Mouse (Mus musculus): ENCODE measurements around the gene Tmub2. TPM values are rescaled to one million over a fixed set of nuclear protein-coding genes. Genes with fewer than 3 reads are reported as not detected.

Tmub2 gene
- polyA plus RNA-seq, 1 experiment from 2014 or later = 83.7 TPM

- Histone ChIP-seq H3K4me2 (peak overlapping the region; percentile 71), H3K9ac (replicated peaks) (peak overlapping the region; percentile 85), H3K27me3 (replicated peaks) (no peaks in the 10 kb centered on the region), H3K27ac (replicated peaks) (peak overlapping the region; percentile 99), H3K4me3 (replicated peaks) (peak overlapping the region; percentile 85), H3K36me3 (peaks cover 38% of the 10 kb centered on the region), H3K9me3 (replicated peaks) (no peaks in the 10 kb centered on the region), H3K4me1 (peaks cover 30% of the 10 kb centered on the region)
- 64% methylated on average over 12 of the region's 12 CpGs for WGBS
- ATAC-seq (ENCODE audit: low FRiP score) = no peak
These were observed 10.3 kb downstream of the Tmub2 start for GRCm38 (mm10) chr11:102294887-102295597.

- Histone ChIP-seq H3K9ac (replicated peaks) (peak overlapping the region; percentile 85), H3K4me1 (peaks cover 30% of the 10 kb centered on the region), H3K27me3 (replicated peaks) (no peaks in the 10 kb centered on the region), H3K4me2 (peak overlapping the region; percentile 71), H3K27ac (replicated peaks) (peak overlapping the region; percentile 99), H3K36me3 (peaks cover 30% of the 10 kb centered on the region), H3K4me3 (replicated peaks) (peak overlapping the region; percentile 85), H3K9me3 (replicated peaks) (no peaks in the 10 kb centered on the region)
- 1% methylated on average over 58 of the region's 73 CpGs for WGBS
- peak; percentile 19 for ATAC-seq (ENCODE audit: low FRiP score)
These were observed 11.1 kb downstream of the Tmub2 start for GRCm38 (mm10) chr11:102295598-102296471.

GRCm38 (mm10) chr11:102296491-102297472, 12.1 kb downstream of the Tmub2 start, which contains the start of gene Atxn7l3:
TSS of gene Atxn7l3 (minus strand) at chr11:102296631.
- H3K9ac ChIP-seq (replicated peaks) = peak within 1 kb of the TSS; percentile 85
- WGBS = under 1% methylated on average over 65 of the region's 125 CpGs
- peaks cover 20% of the 10 kb centered on the region for H3K36me3 ChIP-seq
- no peaks in the 10 kb centered on the region for H3K27me3 ChIP-seq (replicated peaks)
- peak; percentile 96 for ATAC-seq (ENCODE audit: low FRiP score)
- H3K4me2 ChIP-seq = peak within 1 kb of the TSS; percentile 71
- H3K4me1 ChIP-seq = peaks cover 30% of the 10 kb centered on the region
- peak within 1 kb of the TSS; percentile 85 for H3K4me3 ChIP-seq (replicated peaks)
- H3K9me3 ChIP-seq (replicated peaks) = no peaks in the 10 kb centered on the region
- H3K27ac ChIP-seq (replicated peaks) = peak within 1 kb of the TSS; percentile 99

GRCm38 (mm10) chr11:102297577-102298556, 13.1 kb downstream of the Tmub2 start:
- Histone ChIP-seq H3K4me1 (peaks cover 30% of the 10 kb centered on the region), H3K4me3 (replicated peaks) (peak overlapping the region; percentile 85), H3K27ac (replicated peaks) (peak overlapping the region; percentile 99), H3K36me3 (peaks cover 10% of the 10 kb centered on the region), H3K27me3 (replicated peaks) (no peaks in the 10 kb centered on the region), H3K4me2 (peak overlapping the region; percentile 71), H3K9ac (replicated peaks) (peak overlapping the region; percentile 51), H3K9me3 (replicated peaks) (no peaks in the 10 kb centered on the region)
- ATAC-seq (ENCODE audit: low FRiP score) = peak; percentile 23
- WGBS = 27% methylated on average over 27 of the region's 27 CpGs

- Histone ChIP-seq H3K9ac (replicated peaks) (no peak overlapping the region), H3K4me1 (peaks cover 18% of the 10 kb centered on the region), H3K4me2 (no peak overlapping the region), H3K4me3 (replicated peaks) (no peak overlapping the region), H3K27me3 (replicated peaks) (no peaks in the 10 kb centered on the region), H3K9me3 (replicated peaks) (no peaks in the 10 kb centered on the region), H3K27ac (replicated peaks) (no peak overlapping the region), H3K36me3 (no peaks in the 10 kb centered on the region)
- 5% methylated on average over 1 of the region's 1 CpGs for WGBS
- no peak for ATAC-seq (ENCODE audit: low FRiP score)
These were observed 15.1 kb downstream of the Tmub2 start for GRCm38 (mm10) chr11:102299839-102300238.

GRCm38 (mm10) chr11:102304141-102304540, 19.4 kb downstream of the Tmub2 start:
- ATAC-seq (ENCODE audit: low FRiP score) = no peak
- peaks cover 6% of the 10 kb centered on the region for H3K4me1 ChIP-seq
- 45% methylated on average over 2 of the region's 2 CpGs for WGBS

DNA sequence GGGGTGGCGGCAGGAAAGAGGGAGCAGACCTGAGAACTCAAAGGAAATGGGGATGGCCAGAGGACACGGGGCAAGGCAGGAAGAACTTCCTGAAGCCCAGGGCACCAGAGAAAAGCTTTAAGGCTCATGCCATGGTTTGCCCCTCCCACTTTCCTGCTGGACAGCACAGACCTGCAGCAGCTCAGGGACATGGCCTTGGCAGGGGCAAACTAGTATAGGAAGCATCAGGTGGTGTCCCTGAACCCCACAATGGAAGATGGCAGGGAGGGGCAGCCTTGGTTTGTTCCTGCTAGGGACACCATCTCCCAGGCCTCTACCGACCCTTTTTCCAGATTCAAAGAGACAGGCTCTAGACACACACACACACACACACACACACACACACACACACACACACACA, 20.6 kb downstream of the Tmub2 start:
- no peak for ATAC-seq (ENCODE audit: low FRiP score)
- no peaks in the 10 kb centered on the region for H3K27me3 ChIP-seq (replicated peaks)
- H3K4me3 ChIP-seq (replicated peaks) = no peak overlapping the region
- no peak overlapping the region for H3K4me2 ChIP-seq
- whole genome bisulfite sequencing = 65% methylated on average over 3 of the region's 3 CpGs
- peaks cover 16% of the 10 kb centered on the region for H3K4me1 ChIP-seq
- H3K36me3 ChIP-seq = peaks cover 34% of the 10 kb centered on the region
- H3K27ac ChIP-seq (replicated peaks) = no peak overlapping the region
- no peak overlapping the region for H3K9ac ChIP-seq (replicated peaks)
- H3K9me3 ChIP-seq (replicated peaks) = no peaks in the 10 kb centered on the region

More at GRCm38 (mm10) chr11:102304141-102304540, 19.4 kb downstream of the Tmub2 start:
- H3K4me2 ChIP-seq = no peak overlapping the region
- no peaks in the 10 kb centered on the region for H3K27me3 ChIP-seq (replicated peaks)
- no peaks in the 10 kb centered on the region for H3K9me3 ChIP-seq (replicated peaks)
- H3K9ac ChIP-seq (replicated peaks) = no peak overlapping the region
- no peak overlapping the region for H3K4me3 ChIP-seq (replicated peaks)
- H3K36me3 ChIP-seq = peaks cover 24% of the 10 kb centered on the region
- no peak overlapping the region for H3K27ac ChIP-seq (replicated peaks)

- Histone ChIP-seq H3K36me3 (peaks cover 52% of the 10 kb centered on the region), H3K27ac (replicated peaks) (no peak overlapping the region), H3K9me3 (replicated peaks) (no peaks in the 10 kb centered on the region), H3K9ac (replicated peaks) (no peak overlapping the region), H3K4me3 (replicated peaks) (no peak overlapping the region), H3K4me1 (peaks cover 16% of the 10 kb centered on the region), H3K27me3 (replicated peaks) (no peaks in the 10 kb centered on the region), H3K4me2 (no peak overlapping the region)
- WGBS = 87% methylated on average over 9 of the region's 9 CpGs
- no peak for ATAC-seq (ENCODE audit: low FRiP score)
These were observed 23.4 kb downstream of the Tmub2 start for GRCm38 (mm10) chr11:102308104-102308503.

DNA sequence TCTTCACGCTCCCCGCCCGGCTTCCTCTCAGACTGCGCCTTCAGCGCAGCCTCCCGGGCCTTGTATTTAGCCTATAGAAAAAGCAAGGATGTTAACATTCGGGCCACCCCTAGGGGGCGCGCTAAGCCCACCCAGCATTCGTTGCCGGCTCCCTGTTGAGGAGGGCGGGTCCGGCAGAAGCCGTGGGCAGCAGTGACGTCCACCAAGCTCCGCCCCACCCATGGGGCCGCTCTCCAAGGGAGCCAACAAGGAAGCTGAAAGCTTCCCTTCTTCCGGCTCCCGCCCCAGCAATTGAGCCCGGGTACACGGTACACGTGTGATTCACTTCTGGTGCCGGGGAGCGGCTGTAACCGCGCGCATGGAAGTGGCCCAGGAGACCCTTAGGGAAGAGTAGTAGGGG, 24.2 kb downstream of the Tmub2 start:
- Histone ChIP-seq H3K4me1 (peaks cover 16% of the 10 kb centered on the region), H3K9ac (replicated peaks) (peak overlapping the region; percentile 43; the same call in 1 of the 2 replicates), H3K27me3 (replicated peaks) (no peaks in the 10 kb centered on the region), H3K36me3 (peaks cover 60% of the 10 kb centered on the region), H3K27ac (replicated peaks) (peak overlapping the region; percentile 77), H3K9me3 (replicated peaks) (no peaks in the 10 kb centered on the region), H3K4me2 (peak overlapping the region; percentile 56), H3K4me3 (replicated peaks) (peak overlapping the region; percentile 27)
- ATAC-seq (ENCODE audit: low FRiP score) = peak; percentile 91
- WGBS = under 1% methylated on average over 27 of the region's 27 CpGs
